Mouse (Mus musculus): ENCODE data around the gene Tbx21. TPM values are rescaled to one million over a fixed set of nuclear protein-coding genes. Genes with fewer than 3 reads are reported as not detected.
A peak's percentile ranks its signal among the peaks of the same experiment; 100 is the strongest.

The Tbx21 gene
- polyA plus RNA-seq, 2 experiments, result 0.02 TPM; not detected in 1

- Histone ChIP-seq H3K27me3 (ENCODE audit: control insufficient read depth, insufficient read depth, low read length) (no peaks in the 10 kb centered on the region), H3K27ac (no peak overlapping the region), H3K4me3 (ENCODE audit: insufficient read depth in 1 of 2, low read depth in 2 of 2, low read length in 2 of 2) (no peak overlapping the region), H3K9ac (replicated peaks) (no peak overlapping the region), H3K4me1 (replicated peaks; ENCODE audit: control insufficient read depth in 2 of 2, insufficient read depth in 2 of 2, low read length in 1 of 2) (no peaks in the 10 kb centered on the region), H3K36me3 (replicated peaks; ENCODE audit: control insufficient read depth, insufficient read depth, low read depth) (no peaks in the 10 kb centered on the region), H3K9me3 (ENCODE audit: control insufficient read depth, low read length) (no peaks in the 10 kb centered on the region), H3K4me2 (ENCODE audit: low read depth) (no peak overlapping the region)
- no peak for TF ChIP-seq EP300 (IDR thresholded peaks at IDR 0.05; ENCODE audit: low read depth)
- TF ChIP-seq CTCF (IDR thresholded peaks at IDR 0.05; ENCODE audit: low read depth), result no peak
- DNase-seq (ENCODE audit: low read depth in 3 of 3, low spot score in 3 of 3), result no peak
- WGBS (ENCODE audit: insufficient replicate concordance), result 46% methylated on average over 8 of the region's 8 CpGs
- ATAC-seq (ENCODE audit: insufficient read depth), result no peak
Observed at GRCm38 (mm10) chr11:97074235-97074634, 40.9 kb downstream of the Tbx21 start.

GRCm38 (mm10) chr11:97072533-97072932 lies 42.6 kb downstream of the Tbx21 start:
- H3K36me3 ChIP-seq (replicated peaks; ENCODE audit: control insufficient read depth, insufficient read depth, low read depth), result no peaks in the 10 kb centered on the region
- no peak overlapping the region for H3K4me2 ChIP-seq (ENCODE audit: low read depth)
- DNase-seq (ENCODE audit: low read depth in 3 of 3, low spot score in 3 of 3) (no peak), ATAC-seq (ENCODE audit: insufficient read depth) (no peak)
- peak; percentile 65 for TF ChIP-seq CTCF (IDR thresholded peaks at IDR 0.05; ENCODE audit: low read depth)
- TF ChIP-seq EP300 (IDR thresholded peaks at IDR 0.05; ENCODE audit: low read depth), result no peak
- no peaks in the 10 kb centered on the region for H3K27me3 ChIP-seq (ENCODE audit: control insufficient read depth, insufficient read depth, low read length)
- no peaks in the 10 kb centered on the region for H3K9me3 ChIP-seq (ENCODE audit: control insufficient read depth, low read length)
- H3K4me1 ChIP-seq (replicated peaks; ENCODE audit: control insufficient read depth in 2 of 2, insufficient read depth in 2 of 2, low read length in 1 of 2), result no peaks in the 10 kb centered on the region
- no peak overlapping the region for H3K4me3 ChIP-seq (ENCODE audit: insufficient read depth in 1 of 2, low read depth in 2 of 2, low read length in 2 of 2)
- no peak overlapping the region for H3K27ac ChIP-seq
- H3K9ac ChIP-seq (replicated peaks), result no peak overlapping the region
- 23% methylated on average over 3 of the region's 3 CpGs for WGBS (ENCODE audit: insufficient replicate concordance)

GRCm38 (mm10) chr11:97071129-97071528 lies 44.0 kb downstream of the Tbx21 start:
- H3K27ac ChIP-seq, result no peak overlapping the region
- ATAC-seq (ENCODE audit: insufficient read depth), result no peak
- no peak overlapping the region for H3K9ac ChIP-seq (replicated peaks)
- H3K4me1 ChIP-seq (replicated peaks; ENCODE audit: control insufficient read depth in 2 of 2, insufficient read depth in 2 of 2, low read length in 1 of 2), result no peaks in the 10 kb centered on the region
- TF ChIP-seq EP300 (IDR thresholded peaks at IDR 0.05; ENCODE audit: low read depth), result no peak
- TF ChIP-seq CTCF (IDR thresholded peaks at IDR 0.05; ENCODE audit: low read depth), result no peak
- no peaks in the 10 kb centered on the region for H3K27me3 ChIP-seq (ENCODE audit: control insufficient read depth, insufficient read depth, low read length)
- DNase-seq (ENCODE audit: low read depth in 3 of 3, low spot score in 3 of 3), result no peak
- no peak overlapping the region for H3K4me2 ChIP-seq (ENCODE audit: low read depth)
- no peaks in the 10 kb centered on the region for H3K9me3 ChIP-seq (ENCODE audit: control insufficient read depth, low read length)
- WGBS (ENCODE audit: insufficient replicate concordance), result 59% methylated on average over 1 of the region's 1 CpGs
- H3K4me3 ChIP-seq (ENCODE audit: insufficient read depth in 1 of 2, low read depth in 2 of 2, low read length in 2 of 2), result no peak overlapping the region
- no peaks in the 10 kb centered on the region for H3K36me3 ChIP-seq (replicated peaks; ENCODE audit: control insufficient read depth, insufficient read depth, low read depth)

DNA sequence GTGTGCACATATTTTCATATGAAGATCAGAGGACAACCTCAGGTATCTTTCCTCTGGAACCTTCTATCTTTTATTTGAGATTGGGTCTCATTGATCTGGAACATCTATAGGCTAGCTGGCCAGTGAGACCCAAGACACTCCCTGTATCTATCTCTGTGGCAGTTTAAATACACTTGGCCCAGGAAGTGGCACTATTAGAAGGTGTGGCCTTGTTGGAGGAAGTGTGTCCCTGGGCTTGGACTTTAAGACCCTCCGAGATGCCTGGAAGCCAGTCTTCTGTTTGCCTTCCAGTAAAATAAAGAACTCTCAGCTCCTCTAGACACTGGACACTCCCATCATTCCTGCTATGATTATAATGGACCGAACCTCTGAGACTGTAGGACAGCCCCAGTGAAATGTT lies 45.4 kb downstream of the Tbx21 start:
- Histone ChIP-seq H3K4me1 (replicated peaks; ENCODE audit: control insufficient read depth in 2 of 2, insufficient read depth in 2 of 2, low read length in 1 of 2) (no peaks in the 10 kb centered on the region), H3K9ac (replicated peaks) (no peak overlapping the region), H3K9me3 (ENCODE audit: control insufficient read depth, low read length) (no peaks in the 10 kb centered on the region), H3K36me3 (replicated peaks; ENCODE audit: control insufficient read depth, insufficient read depth, low read depth) (no peaks in the 10 kb centered on the region), H3K27me3 (ENCODE audit: control insufficient read depth, insufficient read depth, low read length) (no peaks in the 10 kb centered on the region), H3K4me3 (ENCODE audit: insufficient read depth in 1 of 2, low read depth in 2 of 2, low read length in 2 of 2) (no peak overlapping the region), H3K4me2 (ENCODE audit: low read depth) (no peak overlapping the region), H3K27ac (no peak overlapping the region)
- 59% methylated on average over 2 of the region's 2 CpGs for WGBS (ENCODE audit: insufficient replicate concordance)
- TF ChIP-seq CTCF (IDR thresholded peaks at IDR 0.05; ENCODE audit: low read depth), result no peak
- no peak for TF ChIP-seq EP300 (IDR thresholded peaks at IDR 0.05; ENCODE audit: low read depth)
- DNase-seq (ENCODE audit: low read depth in 3 of 3, low spot score in 3 of 3) (no peak), ATAC-seq (ENCODE audit: insufficient read depth) (no peak)

DNA sequence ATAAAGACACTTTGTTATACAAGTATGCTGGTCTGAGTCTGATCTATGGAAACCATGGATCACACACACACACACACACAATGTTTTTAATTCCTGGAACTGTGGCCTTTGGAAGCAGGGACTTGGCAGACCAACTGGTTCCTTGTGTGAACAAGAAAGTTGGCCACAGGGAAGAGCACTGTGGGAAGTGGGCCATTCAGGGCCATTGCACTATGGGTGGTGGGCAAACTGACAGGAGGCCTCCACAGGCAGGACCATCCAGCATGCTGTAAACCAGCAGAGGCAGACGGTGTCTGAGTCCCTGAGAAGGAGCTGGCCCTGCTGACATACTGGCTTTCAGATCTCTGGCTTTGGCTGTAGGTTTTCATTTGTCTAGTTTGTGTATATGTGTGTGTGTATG lies 45.8 kb downstream of the Tbx21 start:
- no peaks in the 10 kb centered on the region for H3K27me3 ChIP-seq (ENCODE audit: control insufficient read depth, insufficient read depth, low read length)
- 68% methylated on average over 1 of the region's 1 CpGs for WGBS (ENCODE audit: insufficient replicate concordance)
- no peak overlapping the region for H3K27ac ChIP-seq

More for the DNA sequence above, 45.8 kb downstream of the Tbx21 start:
- no peak for ATAC-seq (ENCODE audit: insufficient read depth)
- H3K4me2 ChIP-seq (ENCODE audit: low read depth), result no peak overlapping the region
- H3K9ac ChIP-seq (replicated peaks), result no peak overlapping the region
- no peak for DNase-seq (ENCODE audit: low read depth in 3 of 3, low spot score in 3 of 3)
- H3K9me3 ChIP-seq (ENCODE audit: control insufficient read depth, low read length), result no peaks in the 10 kb centered on the region
- H3K36me3 ChIP-seq (replicated peaks; ENCODE audit: control insufficient read depth, insufficient read depth, low read depth), result no peaks in the 10 kb centered on the region
- H3K4me1 ChIP-seq (replicated peaks; ENCODE audit: control insufficient read depth in 2 of 2, insufficient read depth in 2 of 2, low read length in 1 of 2), result no peaks in the 10 kb centered on the region
- no peak for TF ChIP-seq EP300 (IDR thresholded peaks at IDR 0.05; ENCODE audit: low read depth)
- no peak for TF ChIP-seq CTCF (IDR thresholded peaks at IDR 0.05; ENCODE audit: low read depth)
- H3K4me3 ChIP-seq (ENCODE audit: insufficient read depth in 1 of 2, low read depth in 2 of 2, low read length in 2 of 2), result no peak overlapping the region

Measured in liver, embryonic 14.5 days (tissue).